Mouse (Mus musculus) heart, adult 2 months (tissue): ENCODE data around the gene Synpo2. TPM values are rescaled to one million over a fixed set of nuclear protein-coding genes. Genes with fewer than 3 reads are reported as not detected.
A peak's percentile ranks its signal among the peaks of the same experiment; 100 is the strongest.

Experiments
- DNase-seq, 2 experiments: peaks; one replicate each; pipeline ENCODE4 v3.0.0; 2021
- H3K27ac ChIP-seq: fragments of 200-600 bp; 2 replicates; pipeline ENCODE4 v1.8.1; 2022
- H3K27me3 ChIP-seq: fragments of 200-500 bp; 2 replicates; pipeline ENCODE4 v1.6.1; 2012; ENCODE audit warnings: mild to moderate bottlenecking, low read length, inconsistent platforms, mixed read lengths; ENCODE audit not compliant: control insufficient read depth, insufficient read depth
- H3K36me3 ChIP-seq: fragments of 200-500 bp; 2 replicates; pipeline ENCODE4 v1.6.1; 2012; ENCODE audit warnings: low read length, inconsistent platforms; ENCODE audit not compliant: control insufficient read depth, insufficient read depth
- H3K4me1 ChIP-seq: fragments of 200-500 bp; 2 replicates; pipeline ENCODE4 v1.6.1; 2011; ENCODE audit warnings: low read length; ENCODE audit not compliant: control insufficient read depth, insufficient read depth
- H3K4me3 ChIP-seq: fragments of 200-600 bp; 2 replicates; pipeline ENCODE4 v1.8.1; 2022
- H3K79me2 ChIP-seq: fragments of 200-500 bp; replicated peaks from 2 replicates; pipeline ENCODE4 v1.6.1; 2012; ENCODE audit warnings: mild to moderate bottlenecking, inconsistent platforms, low read length, moderate library complexity, mixed read lengths; ENCODE audit not compliant: control insufficient read depth, insufficient read depth
- H3K9ac ChIP-seq: fragments of 200-500 bp; 2 replicates; pipeline ENCODE4 v1.6.1; 2012; ENCODE audit warnings: low read depth, mild to moderate bottlenecking, control low read depth, inconsistent platforms, low read length, mixed read lengths
- CTCF ChIP-seq: fragments of 200-600 bp; IDR thresholded peaks from 2 replicates; pipeline ENCODE4 v1.8.1; 2022; ENCODE audit warnings: antibody characterized with exemption, mild to moderate bottlenecking, moderate library complexity
- EP300 ChIP-seq: fragments of 200-500 bp; IDR thresholded peaks from 2 replicates; pipeline ENCODE4 v1.6.1; 2011; ENCODE audit warnings: low read depth, low read length, control low read depth; ENCODE audit not compliant: insufficient read depth
- POLR2A ChIP-seq: fragments of 200-500 bp; IDR thresholded peaks from 2 replicates; pipeline ENCODE4 v1.6.1; 2011; ENCODE audit warnings: mild to moderate bottlenecking, low read depth, low read length, control low read depth; ENCODE audit not compliant: insufficient read depth
- WGBS: fragments of 180-500 bp; shearing (Covaris S2); methylation state at CpG from one replicate; pipeline ENCODE4 v1.1.7; 2018; 5-methylcytosine and 5-hydroxymethylcytosine counted together
- intact Hi-C: fragments of 180-260 bp; cut with DNase I; formaldehyde crosslinking; loops from one replicate; pipeline ENCODE4 v1.15.1; 2025
- polyA plus RNA-seq: library from polyadenylated mRNA; depleted of rRNA; stranded (reverse); fragments of >200 nt; gene quantifications from 2 replicates; pipeline ENCODE4 v1.2.3, GENCODE M21; 2012
- total RNA-seq, 2 experiments: library from RNA; stranded (reverse); gene quantifications; 2 replicates each; pipeline ENCODE4 v1.2.3; 2021

Gene Synpo2
- total and polyA plus RNA-seq, 3 experiments: 19.3 to 97.5 (median 85.8) TPM

GRCm38 (mm10) chr3:123075034-123075433 is 160.9 kb downstream of the Synpo2 start:
- no peaks in the 10 kb centered on the region for H3K79me2 ChIP-seq
- peaks cover 3% of the 10 kb centered on the region; the same call in 1 of the 2 replicates for H3K36me3 ChIP-seq
- no peak for DNase-seq
- peaks cover 1% of the 10 kb centered on the region; the same call in 1 of the 2 replicates for H3K4me1 ChIP-seq
- H3K27me3 ChIP-seq: no peaks in the 10 kb centered on the region
- TF ChIP-seq POLR2A: no peak
- TF ChIP-seq CTCF: no peak
- no peak for TF ChIP-seq EP300
- H3K4me3 ChIP-seq: no peak overlapping the region
- intact Hi-C loops: no loop called here
- no peak overlapping the region for H3K27ac ChIP-seq
- no peak overlapping the region for H3K9ac ChIP-seq

- DNase-seq: no peak
- peaks cover 3% of the 10 kb centered on the region; the same call in 1 of the 2 replicates for H3K36me3 ChIP-seq
- no peaks in the 10 kb centered on the region for H3K79me2 ChIP-seq
- H3K4me3 ChIP-seq: no peak overlapping the region
- no peak overlapping the region for H3K9ac ChIP-seq
- no peak overlapping the region for H3K27ac ChIP-seq
- H3K27me3 ChIP-seq: no peaks in the 10 kb centered on the region
- TF ChIP-seq CTCF: no peak
- TF ChIP-seq POLR2A: no peak
- no peak for TF ChIP-seq EP300
- peaks cover 1% of the 10 kb centered on the region; the same call in 1 of the 2 replicates for H3K4me1 ChIP-seq
- intact Hi-C loops: loop anchor here (5.0 kb wide), 1 partner anchor 36 kb away; the partner anchor contains the start of gene Myoz2
Observed at GRCm38 (mm10) chr3:123073351-123073750, 162.6 kb downstream of the Synpo2 start.

- Histone ChIP-seq H3K27ac (peak overlapping the region; percentile 5; the same call in 1 of the 2 replicates), H3K36me3 (peaks cover 3% of the 10 kb centered on the region; the same call in 1 of the 2 replicates), H3K27me3 (no peaks in the 10 kb centered on the region), H3K4me3 (no peak overlapping the region), H3K4me1 (peaks cover 1% of the 10 kb centered on the region; the same call in 1 of the 2 replicates), H3K9ac (no peak overlapping the region), H3K79me2 (no peaks in the 10 kb centered on the region)
- WGBS: no CpG with 5 or more reads among the region's 1 CpGs
- no peak for DNase-seq
- intact Hi-C loops: loop anchor here (5.0 kb wide), 1 partner anchor 35 kb away; the partner anchor contains the start of gene Myoz2
- TF ChIP-seq CTCF: no peak
Observed at GRCm38 (mm10) chr3:123072472-123072871, 163.5 kb downstream of the Synpo2 start.

GRCm38 (mm10) chr3:123070996-123071395 is 165.0 kb downstream of the Synpo2 start:
- no peaks in the 10 kb centered on the region for H3K79me2 ChIP-seq
- TF ChIP-seq CTCF (no peak), POLR2A (no peak), EP300 (peak; percentile 64)
- DNase-seq: peak in 1 of 2 experiments; percentile 54
- no peak overlapping the region for H3K9ac ChIP-seq
- WGBS: 58% methylated on average over 1 of the region's 1 CpGs
- peaks cover 1% of the 10 kb centered on the region; the same call in 1 of the 2 replicates for H3K4me1 ChIP-seq
- no peaks in the 10 kb centered on the region for H3K27me3 ChIP-seq
- H3K27ac ChIP-seq: peak overlapping the region; percentile 78
- intact Hi-C loops: loop anchor here (5.0 kb wide), 1 partner anchor 34 kb away; the partner anchor contains the start of gene Myoz2
- H3K36me3 ChIP-seq: peaks cover 3% of the 10 kb centered on the region; the same call in 1 of the 2 replicates
- no peak overlapping the region for H3K4me3 ChIP-seq

GRCm38 (mm10) chr3:123066836-123067235 is 169.1 kb downstream of the Synpo2 start:
- Histone ChIP-seq H3K4me1 (peaks cover 1% of the 10 kb centered on the region; the same call in 1 of the 2 replicates), H3K4me3 (no peak overlapping the region), H3K27me3 (no peaks in the 10 kb centered on the region), H3K79me2 (no peaks in the 10 kb centered on the region), H3K27ac (no peak overlapping the region), H3K9ac (no peak overlapping the region), H3K36me3 (peaks cover 3% of the 10 kb centered on the region; the same call in 1 of the 2 replicates)
- no peak for DNase-seq
- WGBS: 93% methylated on average over 7 of the region's 7 CpGs
- TF ChIP-seq POLR2A: no peak
- intact Hi-C loops: no loop called here

GRCm38 (mm10) chr3:123065466-123065865 is 170.5 kb downstream of the Synpo2 start:
- Histone ChIP-seq H3K9ac (no peak overlapping the region), H3K27me3 (no peaks in the 10 kb centered on the region), H3K4me3 (no peak overlapping the region), H3K79me2 (no peaks in the 10 kb centered on the region), H3K36me3 (peaks cover 3% of the 10 kb centered on the region; the same call in 1 of the 2 replicates), H3K4me1 (no peaks in the 10 kb centered on the region; the same call in 1 of the 2 replicates), H3K27ac (no peak overlapping the region)
- TF ChIP-seq POLR2A: no peak
- intact Hi-C loops: no loop called here
- no peak for DNase-seq
- 60% methylated on average over 5 of the region's 5 CpGs for WGBS
